Mouse (Mus musculus) megakaryocyte progenitor cell, adult 5-6 weeks (primary cell): ENCODE results near the gene Map2k5. TPM values are rescaled to one million over a fixed set of nuclear protein-coding genes. Genes with fewer than 3 reads are reported as not detected.

Source experiments
- ATAC-seq: replicated peaks from 2 replicates; pipeline ENCODE4 v1.8.0; 2016; ENCODE audit warnings: mild to moderate bottlenecking, moderate TSS enrichment, inconsistent platforms; ENCODE audit not compliant: poor library complexity
- total RNA-seq, 2 experiments: library from RNA; stranded (forward) in 1 of 2; stranded (reverse) in 1 of 2; fragments of 157-497, 149-512 nt in 1 of 2; fragments of 200-1000 nt in 1 of 2; gene quantifications; 2 replicates each; pipeline versions ENCODE4 v1.2.3 to v1.2.4; 2015 to 2017

Gene Map2k5
- total RNA-seq, 2 experiments from 2014 or later, result 15.7 to 27.1 TPM

DNA sequence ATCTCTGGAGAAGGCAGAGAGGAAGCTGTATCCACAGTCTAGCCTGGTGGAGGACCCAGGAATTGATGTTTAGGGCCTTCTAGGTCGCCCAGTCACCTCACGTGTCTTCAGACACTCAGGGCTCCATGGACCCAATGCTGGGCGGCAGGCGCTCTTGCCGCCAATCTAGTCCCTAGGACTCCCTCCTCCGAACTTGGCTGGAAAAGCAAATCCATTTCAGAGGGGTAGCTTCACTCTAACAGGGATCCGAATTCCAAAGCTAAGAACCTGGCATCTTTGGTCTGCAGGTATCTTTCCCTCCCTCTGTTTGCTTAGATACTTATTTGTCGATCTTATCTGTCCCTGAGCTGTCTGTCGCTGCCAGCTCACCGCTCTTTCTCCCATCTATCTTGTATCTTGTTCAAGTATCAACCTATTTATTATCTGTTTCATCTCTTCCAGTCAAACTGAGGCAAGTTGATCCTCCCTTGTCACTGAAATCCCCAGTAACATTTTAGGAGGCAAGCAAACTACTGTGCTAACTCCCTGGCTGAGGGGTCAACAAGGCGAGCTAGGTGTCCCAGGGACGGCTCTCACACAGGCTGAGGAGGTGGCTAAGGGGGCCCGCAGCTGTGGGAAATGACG, 229.8 kb downstream of the Map2k5 start:
- no peak for ATAC-seq

- ATAC-seq, result no peak
These were observed 230.4 kb downstream of the Map2k5 start for GRCm38 (mm10) chr9:63147296-63147695.

GRCm38 (mm10) chr9:63146856-63147274, 230.8 kb downstream of the Map2k5 start:
- ATAC-seq, result no peak

GRCm38 (mm10) chr9:63146126-63146855, 231.4 kb downstream of the Map2k5 start:
- no peak for ATAC-seq

DNA sequence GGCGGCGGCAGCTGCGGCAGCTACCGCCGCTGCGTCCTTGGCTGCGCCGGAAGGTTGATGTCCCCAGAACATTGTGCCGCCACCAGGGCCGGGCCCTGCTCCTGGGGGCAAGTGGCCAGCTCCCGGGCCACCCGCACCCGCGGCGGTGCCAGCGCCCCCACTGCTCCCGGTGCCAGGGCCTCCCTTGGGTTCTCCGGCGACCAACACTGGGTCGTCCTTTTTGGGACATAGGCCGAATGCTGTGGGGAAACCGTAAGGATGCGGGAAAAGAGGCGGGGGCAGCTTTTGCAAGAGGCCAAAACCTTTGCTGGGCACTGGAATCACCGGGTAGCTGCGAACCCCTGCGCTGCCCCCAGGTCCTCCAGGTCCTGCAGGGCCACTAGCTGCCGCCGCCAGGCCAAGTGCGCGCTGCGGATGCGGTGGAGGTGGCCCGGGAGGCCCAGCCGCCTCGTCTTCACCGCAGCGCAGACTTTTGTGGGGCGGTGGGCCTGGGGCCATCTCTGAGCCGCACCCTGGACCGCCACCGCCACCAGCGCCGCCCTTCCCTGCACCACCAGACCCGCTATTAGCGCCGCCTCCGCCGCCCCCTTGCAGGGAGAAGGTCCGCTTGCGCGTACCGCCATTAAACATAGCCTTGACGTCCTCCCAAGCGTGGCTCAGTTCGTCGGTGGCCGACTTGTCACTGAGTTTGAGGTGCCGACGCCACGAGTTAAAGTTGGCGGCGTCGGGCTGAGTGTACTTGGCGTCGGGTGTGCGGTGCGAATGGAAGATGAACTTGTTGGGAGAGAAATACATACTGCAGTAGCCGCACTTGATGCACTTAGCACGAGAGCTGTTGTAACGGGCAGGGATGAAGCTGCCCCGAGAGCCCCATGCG, 232.2 kb downstream of the Map2k5 start:
- no peak for ATAC-seq

DNA sequence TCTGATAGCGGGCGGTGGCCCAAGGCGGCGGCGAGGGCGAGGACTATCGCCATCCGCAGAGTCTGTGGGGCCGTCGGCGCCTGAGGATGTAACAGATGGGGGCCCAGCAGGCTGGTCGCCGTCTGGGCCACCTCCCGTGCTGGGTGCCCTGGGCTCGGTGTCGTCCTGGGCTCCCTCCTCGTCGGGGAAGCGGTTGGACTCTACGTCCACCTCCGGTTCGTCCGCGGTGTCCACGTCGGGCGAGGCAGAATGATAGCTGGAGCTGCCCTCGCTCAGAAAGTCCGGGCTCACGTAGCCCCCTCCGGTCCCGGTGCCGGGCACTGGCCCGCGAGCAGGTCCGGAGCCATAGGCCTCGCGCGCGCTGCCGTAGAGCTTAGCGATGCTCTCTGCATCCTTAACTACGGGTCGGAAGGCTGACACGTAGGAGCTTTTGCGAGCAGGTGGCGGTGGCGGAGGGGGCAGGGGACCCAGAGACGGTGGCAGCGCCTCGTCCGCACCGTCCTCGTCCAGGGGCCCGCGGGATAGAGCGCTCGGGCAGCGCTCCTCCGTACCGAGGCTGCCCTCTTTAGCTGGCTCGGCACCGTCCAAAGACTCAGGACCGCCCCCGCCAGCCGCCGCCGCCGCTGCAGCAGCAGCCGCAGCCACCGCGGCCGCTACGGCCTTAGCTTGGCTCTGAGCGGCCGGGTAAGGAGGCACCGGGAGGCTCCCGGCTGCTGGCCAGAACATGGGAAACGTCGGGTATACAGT, 233.0 kb downstream of the Map2k5 start:
- no peak for ATAC-seq

- ATAC-seq, result no peak
These were observed 233.8 kb downstream of the Map2k5 start for GRCm38 (mm10) chr9:63143641-63144501.

GRCm38 (mm10) chr9:63143227-63143626, 234.5 kb downstream of the Map2k5 start:
- no peak for ATAC-seq

DNA sequence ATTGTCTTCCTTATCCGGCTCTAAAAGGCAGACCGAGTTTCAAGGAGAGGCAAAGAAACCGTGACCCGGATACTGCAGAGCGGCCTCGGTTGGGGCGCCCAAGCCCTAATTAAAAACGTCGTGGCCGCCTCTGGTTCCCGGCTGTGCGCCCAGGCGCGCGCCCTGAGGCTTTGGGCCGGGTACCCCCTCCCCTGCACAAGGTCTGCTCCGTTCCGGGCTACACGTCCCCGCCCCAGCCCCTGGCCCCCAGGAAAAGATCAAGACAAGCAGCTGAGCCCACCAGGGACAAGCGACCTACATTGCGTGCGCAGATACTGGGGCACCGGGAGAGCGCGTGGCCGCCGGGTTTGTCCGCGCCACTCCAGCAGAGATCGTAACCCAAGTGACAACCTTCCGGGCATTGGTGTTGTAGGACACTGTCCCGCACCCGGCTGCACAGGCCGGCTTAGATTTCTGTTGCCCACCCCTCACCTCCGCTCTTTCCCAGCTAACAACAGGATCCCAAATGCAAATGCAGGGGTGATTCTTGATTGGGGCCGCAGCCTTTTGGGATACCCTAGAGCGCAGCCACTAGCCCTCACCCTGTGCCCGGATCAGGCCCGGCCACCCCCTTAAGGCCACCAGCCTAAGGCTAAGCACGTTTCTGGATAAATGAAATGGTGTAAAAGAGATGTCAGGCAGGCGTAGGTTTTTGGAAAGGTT, 235.2 kb downstream of the Map2k5 start:
- ATAC-seq, result no peak

- ATAC-seq, result no peak
These were observed 235.9 kb downstream of the Map2k5 start for GRCm38 (mm10) chr9:63141641-63142334.

- no peak for ATAC-seq
These were observed 237.5 kb downstream of the Map2k5 start for GRCm38 (mm10) chr9:63140211-63140610.

GRCm38 (mm10) chr9:63139661-63140060, 238.0 kb downstream of the Map2k5 start:
- no peak for ATAC-seq

- no peak for ATAC-seq
These were observed 239.2 kb downstream of the Map2k5 start for GRCm38 (mm10) chr9:63138481-63138967.

GRCm38 (mm10) chr9:63137615-63137915, 240.1 kb downstream of the Map2k5 start:
- ATAC-seq, result no peak

DNA sequence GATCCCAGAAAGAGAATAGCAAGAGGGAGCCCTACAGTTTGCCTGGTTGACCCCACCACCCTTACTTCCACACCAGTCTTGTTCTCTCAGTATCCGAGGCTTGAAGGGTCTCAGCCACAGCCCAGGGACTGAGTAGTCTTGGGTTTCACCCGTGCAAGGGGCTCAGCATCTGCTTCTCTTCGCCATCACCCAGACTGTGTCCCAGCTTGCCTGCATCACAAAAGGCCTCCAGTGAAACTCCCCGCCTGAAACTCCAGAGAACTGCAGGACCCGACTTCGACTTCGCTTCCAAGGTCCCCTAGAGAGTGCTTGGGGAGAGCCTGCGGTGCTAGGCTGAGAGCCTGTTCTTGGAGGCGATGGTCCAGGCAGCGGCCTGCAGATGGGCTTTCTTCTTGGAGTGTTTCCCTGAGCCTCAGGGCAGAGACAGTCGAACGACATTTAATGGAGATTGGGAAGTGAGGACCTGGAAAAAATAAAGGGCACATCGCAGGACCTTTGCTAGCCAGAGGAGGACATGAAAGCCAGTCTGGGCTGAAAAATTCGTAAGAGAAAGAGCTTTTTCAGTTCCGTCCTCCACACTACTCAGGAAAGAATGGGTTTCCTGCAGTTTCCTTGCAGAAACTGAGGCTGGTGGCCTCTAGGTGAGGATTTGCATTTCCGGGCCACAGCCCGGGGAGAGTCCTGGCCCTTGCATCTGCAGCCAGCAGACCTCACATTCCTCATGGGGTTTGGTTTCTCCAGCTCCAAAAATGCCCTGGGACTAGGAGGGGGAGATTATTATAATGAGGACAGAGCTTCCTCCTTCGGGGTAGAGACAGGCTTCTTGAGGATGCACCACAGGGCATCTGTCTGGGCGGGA, 240.7 kb downstream of the Map2k5 start:
- no peak for ATAC-seq

GRCm38 (mm10) chr9:63136241-63136640, 241.5 kb downstream of the Map2k5 start:
- no peak for ATAC-seq

DNA sequence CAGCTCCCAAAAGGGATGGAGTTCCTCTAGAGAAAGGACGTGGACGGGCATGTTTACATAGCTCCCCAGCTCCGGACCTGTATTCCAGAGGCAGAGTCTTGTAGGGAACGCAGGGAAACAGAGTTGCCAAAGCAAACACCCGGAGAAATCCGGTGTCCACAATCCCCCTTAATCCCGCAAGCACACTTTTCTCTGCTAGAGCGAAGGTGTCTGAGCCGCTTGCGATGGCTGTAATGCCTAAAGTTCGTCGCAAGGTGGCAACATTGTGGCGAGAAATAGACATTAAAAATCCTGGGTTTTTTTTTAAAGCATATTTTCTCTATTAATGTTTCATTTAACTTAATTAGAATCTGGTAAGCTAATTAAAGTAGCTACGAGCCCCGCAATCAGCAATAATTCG, 241.9 kb downstream of the Map2k5 start:
- peak; percentile 35; the same call in 1 of the 2 replicates for ATAC-seq

DNA sequence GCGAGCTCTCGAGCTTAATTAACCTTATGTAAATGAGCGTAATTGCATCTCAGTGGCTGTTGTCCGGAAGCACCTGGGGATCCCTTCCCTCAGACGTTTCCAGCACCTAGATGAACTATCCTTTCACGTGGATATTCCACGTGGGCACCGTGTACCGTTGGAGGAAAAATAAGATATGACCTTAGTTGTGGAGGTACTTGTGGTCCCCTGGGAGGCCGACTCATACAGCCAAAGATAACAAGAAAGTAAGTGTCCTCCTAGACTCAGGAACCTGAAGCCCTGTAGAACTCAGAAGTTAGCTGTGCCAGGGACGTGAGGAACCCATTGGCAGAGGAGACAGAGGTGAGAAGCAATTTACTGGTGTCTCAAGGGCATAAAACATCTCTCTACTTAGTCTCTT, 242.3 kb downstream of the Map2k5 start:
- no peak for ATAC-seq
